Comparison of ENCODE assay signal across 25 mouse cellular contexts in the genomic region with DNA sequence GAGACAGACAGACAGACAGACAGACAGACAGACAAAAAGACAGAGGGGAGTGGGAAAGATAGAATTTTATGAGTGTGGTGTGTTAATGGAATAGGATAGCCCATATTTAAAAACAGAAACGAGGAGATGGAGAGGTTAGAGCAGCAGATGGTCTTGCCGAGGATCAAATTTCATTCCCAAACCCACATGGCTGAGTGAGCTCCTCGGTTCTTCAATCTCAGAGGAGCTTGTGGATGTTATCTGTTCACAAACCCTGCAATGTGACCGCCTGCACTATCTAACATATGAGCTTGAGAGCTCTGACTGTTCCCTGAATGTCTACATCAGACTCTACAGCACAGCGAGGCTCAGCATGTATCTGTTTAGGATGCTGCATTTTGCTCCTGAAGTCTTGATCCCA. TPM values are rescaled to one million over a fixed set of nuclear protein-coding genes. Genes with fewer than 3 reads are reported as not detected.
"Had no signal": no experiment of that assay in that cellular context is flagged by ENCODE, and none has a peak within 500 bp of the region (broad histone marks: within the 10 kb centered on the region; RNA-seq: fewer than 3 reads in every experiment).

No protein-coding gene starts in this region.

- H3K4me2 ChIP-seq: limb, embryonic 15.5 days; liver, embryonic 11.5 days; lung, embryonic 14.5 days; midbrain, embryonic 12.5 days; midbrain, embryonic 15.5 days; neural tube, embryonic 12.5 days; neural tube, embryonic 15.5 days had no signal

- H3K9me3 ChIP-seq: limb, embryonic 15.5 days; midbrain, embryonic 12.5 days; midbrain, embryonic 15.5 days; neural tube, embryonic 12.5 days; neural tube, embryonic 15.5 days had no signal

- H3K9ac ChIP-seq: limb, embryonic 15.5 days; liver, embryonic 14.5 days; liver, postnatal 0 days; lung, embryonic 14.5 days; midbrain, embryonic 12.5 days; midbrain, embryonic 15.5 days; neural tube, embryonic 12.5 days; neural tube, embryonic 15.5 days had no signal

- H3K27me3 ChIP-seq: limb, embryonic 15.5 days; midbrain, embryonic 12.5 days; midbrain, embryonic 15.5 days; neural tube, embryonic 12.5 days; neural tube, embryonic 15.5 days had no signal

- DNase-seq: kidney, adult 2 months; kidney, postnatal 14 days; left cerebral cortex, postnatal 4 days; liver, postnatal 0 days; lung, embryonic 14.5 days; right cerebral cortex, adult 18-20 months; right cerebral cortex, postnatal 14 days; right cerebral cortex, postnatal 4 days; thymus, adult 2 months; thymus, postnatal 14 days; thymus, postnatal 4 days had no signal

- H3K27ac ChIP-seq: limb, embryonic 15.5 days; liver, embryonic 14.5 days; macrophage; midbrain, embryonic 12.5 days; midbrain, embryonic 15.5 days; neural tube, embryonic 12.5 days; neural tube, embryonic 15.5 days; stomach, postnatal 0 days had no signal

- H3K36me3 ChIP-seq: limb, embryonic 15.5 days; midbrain, embryonic 12.5 days; midbrain, embryonic 15.5 days; neural tube, embryonic 12.5 days had no signal

- H3K4me3 ChIP-seq: limb, embryonic 15.5 days; midbrain, embryonic 12.5 days; midbrain, embryonic 15.5 days; neural tube, embryonic 12.5 days; neural tube, embryonic 15.5 days had no signal

- H3K4me1 ChIP-seq: midbrain, embryonic 12.5 days; midbrain, embryonic 15.5 days; neural tube, embryonic 12.5 days; neural tube, embryonic 15.5 days had no signal

- ATAC-seq: inflammation-experienced regulatory T-cells, adult 6 months; intestine, embryonic 16.5 days; liver, postnatal 0 days; lung, postnatal 0 days; midbrain, embryonic 15.5 days had no signal

RNA-seq across cellular contexts. Expression of gene Rimkla, which starts 19.3 kb away (rescaled TPM):
- total RNA-seq: megakaryocyte, adult 5-6 weeks had no signal
- polyA plus RNA-seq: liver, postnatal 0 days; macrophage had no signal

RNA-seq across cellular contexts. Expression of gene Zmynd12, which starts 50.5 kb away (rescaled TPM):
- total RNA-seq: megakaryocyte, adult 5-6 weeks had no signal
- polyA plus RNA-seq: inflammation-experienced regulatory T-cells, adult 6 months; liver, embryonic 11.5 days; macrophage; stomach, embryonic 14.5 days had no signal

RNA-seq across cellular contexts. Expression of gene Ccdc30, which starts 57.8 kb away (rescaled TPM):
- total RNA-seq: megakaryocyte, adult 5-6 weeks had no signal
- polyA plus RNA-seq: macrophage had no signal
